Mouse (Mus musculus): ENCODE data around the gene Cpsf4l. TPM values are rescaled to one million over a fixed set of nuclear protein-coding genes. Genes with fewer than 3 reads are reported as not detected.

The Cpsf4l gene
- total RNA-seq, 2 experiments from 2014 or later = not detected

GRCm38 (mm10) chr11:113747725-113748380, 38.0 kb upstream of the Cpsf4l start:
- peak overlapping the region; percentile 95 for H3K27ac ChIP-seq
- intact Hi-C loops (cut with DNase I) = no loop called here
- peak overlapping the region; percentile 94 for H3K4me3 ChIP-seq
- no peak for TF ChIP-seq CTCF (IDR thresholded peaks at IDR 0.05)
- no peak for DNase-seq

DNA sequence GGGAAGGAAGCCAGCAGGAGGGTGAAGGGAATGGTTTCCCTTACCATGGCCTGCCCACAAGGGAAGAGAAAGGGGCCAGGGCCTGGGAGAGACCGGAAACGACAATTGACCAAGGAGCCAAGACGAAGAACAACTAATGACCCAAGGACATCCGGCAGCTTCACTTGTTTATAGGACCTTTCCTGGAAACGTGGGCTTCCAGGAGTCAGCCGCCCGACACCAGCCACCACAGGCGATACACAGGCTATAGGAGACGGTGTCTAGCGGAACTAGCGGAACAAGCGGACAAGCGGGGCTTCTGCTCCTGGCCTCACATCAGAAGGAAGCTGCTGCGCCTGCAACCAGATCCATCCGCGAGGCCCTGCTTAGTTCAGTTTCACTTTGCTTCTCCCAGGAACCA, 37.2 kb upstream of the Cpsf4l start:
- DNase-seq = peak; percentile 51
- intact Hi-C loops (cut with DNase I) = no loop called here
- Histone ChIP-seq H3K27ac (peak overlapping the region; percentile 95), H3K4me3 (peak overlapping the region; percentile 94)
- TF ChIP-seq CTCF (IDR thresholded peaks at IDR 0.05) = no peak

GRCm38 (mm10) chr11:113745961-113746360, 36.1 kb upstream of the Cpsf4l start:
- H3K27ac ChIP-seq = peak overlapping the region; percentile 20; the same call in 1 of the 2 replicates
- no peak for DNase-seq
- intact Hi-C loops (cut with DNase I) = no loop called here
- no peak overlapping the region for H3K4me3 ChIP-seq
- no peak for TF ChIP-seq CTCF (IDR thresholded peaks at IDR 0.05)

- DNase-seq = no peak
- intact Hi-C loops (cut with DNase I) = no loop called here
- Histone ChIP-seq H3K27ac (no peak overlapping the region), H3K4me3 (no peak overlapping the region)
- peak; percentile 33 for TF ChIP-seq CTCF (IDR thresholded peaks at IDR 0.05)
Observed at GRCm38 (mm10) chr11:113742998-113743397, 33.2 kb upstream of the Cpsf4l start.

DNA sequence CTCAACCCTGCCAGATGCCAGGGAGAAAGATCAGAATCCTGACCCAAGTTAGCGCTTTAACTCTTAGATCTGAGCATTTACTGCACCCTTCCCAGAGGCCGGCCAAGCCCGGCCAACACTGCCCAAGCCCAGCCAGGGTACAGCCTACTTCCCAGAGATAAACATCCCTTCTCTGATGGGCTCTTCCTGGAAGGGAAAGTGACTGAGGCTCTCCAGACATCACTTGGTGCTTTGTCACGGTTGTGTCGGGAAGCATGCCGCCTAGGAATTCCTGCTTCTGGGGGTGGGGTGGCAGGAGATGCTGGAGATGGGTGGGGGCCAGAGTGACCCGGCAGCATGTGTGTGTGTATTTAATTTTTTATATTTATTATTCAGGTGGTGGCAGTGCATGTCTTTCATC, 30.3 kb upstream of the Cpsf4l start:
- no peak overlapping the region for H3K4me3 ChIP-seq
- intact Hi-C loops (cut with DNase I) = no loop called here
- TF ChIP-seq CTCF (IDR thresholded peaks at IDR 0.05) = no peak
- DNase-seq = no peak
- peak overlapping the region; percentile 62 for H3K27ac ChIP-seq

- TF ChIP-seq CTCF (IDR thresholded peaks at IDR 0.05) = no peak
- Histone ChIP-seq H3K4me3 (no peak overlapping the region), H3K27ac (peak overlapping the region; percentile 62)
- intact Hi-C loops (cut with DNase I) = no loop called here
- DNase-seq = peak; percentile 54
Observed at GRCm38 (mm10) chr11:113739213-113739612, 29.4 kb upstream of the Cpsf4l start.

- no peak overlapping the region for H3K4me3 ChIP-seq
Observed at GRCm38 (mm10) chr11:113737912-113738311, 28.1 kb upstream of the Cpsf4l start.

GRCm38 (mm10) chr11:113737553-113737854, 27.7 kb upstream of the Cpsf4l start:
- intact Hi-C loops (cut with DNase I) = no loop called here
- peak overlapping the region; percentile 50 for H3K27ac ChIP-seq
- TF ChIP-seq CTCF (IDR thresholded peaks at IDR 0.05) = no peak
- no peak overlapping the region for H3K4me3 ChIP-seq
- DNase-seq = no peak

More at GRCm38 (mm10) chr11:113737912-113738311, 28.1 kb upstream of the Cpsf4l start:
- intact Hi-C loops (cut with DNase I) = no loop called here
- no peak for DNase-seq
- peak overlapping the region; percentile 50 for H3K27ac ChIP-seq
- TF ChIP-seq CTCF (IDR thresholded peaks at IDR 0.05) = no peak

DNA sequence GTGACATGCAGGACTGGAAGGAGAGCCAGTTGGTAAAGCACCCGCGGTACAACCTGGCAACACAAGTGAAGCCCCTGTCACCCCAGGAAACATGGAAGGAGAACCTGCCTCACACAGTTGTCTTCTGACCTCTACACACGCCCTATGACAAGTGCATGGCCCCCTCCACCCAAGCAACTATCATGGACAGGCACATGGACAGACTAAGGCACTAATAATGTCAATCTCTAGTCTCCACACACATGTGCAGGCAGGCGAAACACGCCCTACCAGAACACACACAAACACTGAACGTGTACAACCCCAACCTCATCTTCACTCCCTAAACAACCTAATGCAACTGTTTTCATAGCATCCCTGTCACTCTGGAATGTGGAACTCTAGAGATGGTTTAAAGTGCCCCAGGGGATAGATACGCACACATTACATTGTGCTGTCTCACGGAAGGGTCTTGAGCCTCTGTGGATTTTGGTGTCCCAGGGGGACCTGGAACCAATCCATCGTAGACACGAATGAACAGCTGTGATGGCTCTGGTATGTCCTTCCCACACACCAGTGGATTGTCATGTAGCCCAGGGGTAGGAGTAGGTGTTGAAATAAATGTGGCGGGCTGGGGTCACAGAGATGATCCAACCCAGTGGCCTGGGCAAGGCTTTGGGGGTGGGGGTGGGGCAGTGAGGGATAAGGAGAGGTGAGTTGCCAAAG, 27.2 kb upstream of the Cpsf4l start:
- intact Hi-C loops (cut with DNase I) = no loop called here
- TF ChIP-seq CTCF (IDR thresholded peaks at IDR 0.05) = no peak
- Histone ChIP-seq H3K27ac (peak overlapping the region; percentile 50), H3K4me3 (no peak overlapping the region)
- no peak for DNase-seq

- Histone ChIP-seq H3K4me3 (no peak overlapping the region), H3K27ac (peak overlapping the region; percentile 53)
- TF ChIP-seq CTCF (IDR thresholded peaks at IDR 0.05) = no peak
- intact Hi-C loops (cut with DNase I) = no loop called here
- no peak for DNase-seq
Observed at GRCm38 (mm10) chr11:113735151-113735550, 25.3 kb upstream of the Cpsf4l start.

DNA sequence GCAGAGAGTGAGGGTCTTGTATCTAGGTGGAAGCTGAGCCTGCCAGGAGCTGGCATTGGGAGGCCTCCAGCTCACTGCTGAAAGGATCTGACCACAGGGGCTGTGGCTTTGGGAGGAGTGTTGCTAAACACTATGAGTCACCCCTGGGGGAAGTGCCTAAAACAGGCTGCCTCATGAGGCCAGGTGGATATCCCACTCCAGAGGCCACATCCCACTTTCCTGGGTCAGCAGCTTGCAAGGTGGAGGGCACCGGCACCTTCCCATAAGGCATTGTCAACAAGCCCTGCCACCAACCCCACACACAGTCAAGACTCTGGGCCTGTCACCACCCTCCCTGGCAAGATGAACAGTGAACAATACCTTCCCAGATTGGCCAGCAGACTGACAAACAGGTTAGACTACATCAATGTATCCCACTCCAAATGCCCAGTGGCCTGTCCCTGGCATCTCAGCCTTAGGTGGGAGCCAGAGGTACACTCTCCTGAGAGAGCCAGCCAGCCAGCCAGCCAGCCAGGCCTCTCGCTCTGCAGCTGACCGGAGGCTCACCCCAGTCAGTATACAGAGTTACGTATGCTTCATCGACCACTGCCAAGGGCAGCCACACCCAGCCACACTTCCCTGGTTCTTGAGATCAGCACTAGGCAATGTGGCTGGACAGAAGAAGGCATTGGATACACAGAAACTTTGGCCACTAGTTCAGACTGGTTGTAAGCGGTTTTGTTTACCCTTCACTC, 24.0 kb upstream of the Cpsf4l start:
- peak overlapping the region; percentile 11; the same call in 1 of the 2 replicates for H3K4me3 ChIP-seq
- no peak for TF ChIP-seq CTCF (IDR thresholded peaks at IDR 0.05)
- peak overlapping the region; percentile 71 for H3K27ac ChIP-seq
- DNase-seq = peak; percentile 56
- intact Hi-C loops (cut with DNase I) = no loop called here

- intact Hi-C loops (cut with DNase I) = no loop called here
- no peak overlapping the region for H3K4me3 ChIP-seq
- H3K27ac ChIP-seq = peak overlapping the region; percentile 35; the same call in 1 of the 2 replicates
- no peak for DNase-seq
- peak; percentile 26; the same call in 1 of the 2 replicates for TF ChIP-seq CTCF (IDR thresholded peaks at IDR 0.05)
Observed at GRCm38 (mm10) chr11:113731945-113732612, 22.3 kb upstream of the Cpsf4l start.

Data from gastrocnemius, adult 2 months (tissue).